8 mouse cellular contexts compared by ENCODE assay signal in the genomic region with DNA sequence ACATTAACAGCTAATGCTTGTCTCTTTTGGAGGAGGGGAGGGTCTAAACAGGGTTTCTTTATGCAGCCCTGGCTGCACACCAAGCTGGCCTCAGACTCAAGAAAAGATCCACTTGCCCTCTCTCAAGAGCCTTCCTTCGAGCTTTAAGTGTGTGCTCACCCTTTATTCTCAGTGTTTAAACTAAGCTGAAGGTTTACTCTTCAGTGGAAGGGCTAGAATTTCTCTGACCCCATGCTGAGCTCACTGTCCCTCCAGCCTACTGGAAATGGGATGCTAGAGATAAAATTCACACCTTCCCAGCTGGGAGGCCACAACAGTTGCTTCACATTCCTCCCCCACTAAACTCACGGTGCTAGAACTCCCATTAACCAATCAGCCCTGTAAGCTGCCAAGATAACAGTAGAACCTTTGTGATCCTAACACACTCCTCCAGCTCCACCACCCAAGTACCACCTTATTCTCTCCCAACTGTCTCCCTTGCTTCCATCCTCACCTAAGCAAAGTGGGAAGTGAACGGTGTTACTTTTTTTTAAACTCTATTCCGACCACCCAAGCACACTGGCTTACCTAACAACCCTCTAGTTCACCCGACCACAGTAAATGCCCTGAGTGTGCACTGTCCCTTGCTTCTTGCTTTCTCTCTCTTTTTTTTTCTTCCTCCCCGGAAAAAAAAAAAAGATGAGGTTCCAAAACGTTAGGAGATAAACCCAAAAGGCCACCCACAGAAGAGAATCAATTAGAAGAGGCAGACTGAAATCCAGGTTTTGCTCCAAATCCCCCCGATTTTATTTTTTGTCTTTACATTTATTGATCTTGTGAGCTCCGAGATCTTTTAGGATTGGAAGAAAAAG. TPM values are rescaled to one million over a fixed set of nuclear protein-coding genes. Genes with fewer than 3 reads are reported as not detected.
DNase-seq lines count a peak whose midpoint lies in the region; ATAC-seq and TF ChIP-seq lines count a peak whose summit lies in the region.

No protein-coding gene starts in this region.

- TF ChIP-seq EP300 in CH12.LX (IDR thresholded peaks at IDR 0.05; ENCODE audit: low read length): no peak

- ATAC-seq in forebrain, embryonic 12.5 days (ENCODE audit: low FRiP score): no peak
- ATAC-seq in liver, embryonic 16.5 days (ENCODE audit: low read depth): no peak

- no peak for TF ChIP-seq POLR2A in CH12.LX (IDR thresholded peaks at IDR 0.05; ENCODE audit: low read depth, low read length)

- H3K4me3 ChIP-seq in CH12.LX (replicated peaks in 1 of 3; ENCODE audit: low read depth in 2 of 3, low read length in 2 of 3, poor library complexity in 1 of 3): peak overlapping the region; percentile 61 to 100 (median 65)
- peak overlapping the region; percentile 71 for H3K4me3 ChIP-seq in forebrain, embryonic 12.5 days (replicated peaks)
- peak overlapping the region; percentile 67 for H3K4me3 ChIP-seq in liver, embryonic 16.5 days (ENCODE audit: low read depth, low read length)

- dilution Hi-C loops in CH12.LX (cut with MboI; ENCODE audit: extremely low pct_ligation_motif_present, extremely low pct_unique_long_range_greater_than_20kb, low sequenced_read_pairs): no loop called here

- peaks cover 0 to 13% of the 10 kb centered on the region in 2 experiments for H3K36me3 ChIP-seq in CH12.LX (replicated peaks in 1 of 2; ENCODE audit: control insufficient read depth in 1 of 2, insufficient read depth in 1 of 2, low read length in 1 of 2)
- no peaks in the 10 kb centered on the region for H3K36me3 ChIP-seq in forebrain, embryonic 12.5 days (replicated peaks)
- H3K36me3 ChIP-seq in liver, embryonic 16.5 days (ENCODE audit: control insufficient read depth, insufficient read depth): no peaks in the 10 kb centered on the region

- H3K9ac ChIP-seq in CH12.LX (ENCODE audit: insufficient read depth, low read depth): peak overlapping the region; percentile 91
- H3K9ac ChIP-seq in forebrain, embryonic 12.5 days: peak overlapping the region; percentile 21; the same call in 1 of the 2 replicates
- no peak overlapping the region for H3K9ac ChIP-seq in liver, embryonic 16.5 days (ENCODE audit: low read depth, low read length)

- H3K27me3 ChIP-seq in CH12.LX (replicated peaks): no peaks in the 10 kb centered on the region
- H3K27me3 ChIP-seq in forebrain, embryonic 12.5 days: 0 out of 2 replicates have a peak, but pooled peaks cover 3% of the 10 kb centered on the region
- no peaks in the 10 kb centered on the region for H3K27me3 ChIP-seq in liver, embryonic 16.5 days (ENCODE audit: control insufficient read depth, insufficient read depth, low read depth, low read length)

- in situ Hi-C loops in CH12.LX (cut with MboI; ENCODE audit: low pct_ligation_motif_present, low pct_unique_long_range_greater_than_20kb, low sequenced_read_pairs): no loop called here

- WGBS in forebrain, embryonic 12.5 days: 25% methylated on average over 9 of the region's 9 CpGs
- WGBS in liver, embryonic 16.5 days (ENCODE audit: insufficient replicate concordance): 19% methylated on average over 9 of the region's 9 CpGs

- H3K4me2 ChIP-seq in CH12.LX (ENCODE audit: insufficient read depth, low read depth, poor library complexity, severe bottlenecking): peak overlapping the region; percentile 64
- H3K4me2 ChIP-seq in forebrain, embryonic 12.5 days: peak overlapping the region; percentile 51
- peak overlapping the region; percentile 74 for H3K4me2 ChIP-seq in liver, embryonic 16.5 days (ENCODE audit: low read depth, low read length)

- TF ChIP-seq CTCF in CH12.LX (conservative IDR thresholded peaks at IDR 0.05 in 1 of 2, IDR thresholded peaks at IDR 0.05 in 1 of 2; ENCODE audit: low read depth in 2 of 2, low read length in 2 of 2): no peak

- peaks cover 3% of the 10 kb centered on the region for H3K9me3 ChIP-seq in CH12.LX (replicated peaks; ENCODE audit: low read length)
- no peaks in the 10 kb centered on the region for H3K9me3 ChIP-seq in forebrain, embryonic 12.5 days
- no peaks in the 10 kb centered on the region for H3K9me3 ChIP-seq in liver, embryonic 16.5 days (replicated peaks; ENCODE audit: control insufficient read depth, low read length)

- TF ChIP-seq RAD21 in CH12.LX (IDR thresholded peaks at IDR 0.05; ENCODE audit: low read depth, low read length): no peak

- H3K79me2 ChIP-seq in CH12.LX (replicated peaks; ENCODE audit: control insufficient read depth, extremely low read depth, insufficient read depth, poor library complexity, severe bottlenecking): peaks cover 57% of the 10 kb centered on the region

- H3K27ac ChIP-seq in CH12.LX (ENCODE audit: insufficient read depth, low read depth): peak overlapping the region; percentile 45
- H3K27ac ChIP-seq in forebrain, embryonic 12.5 days: 0 out of 2 replicates have a peak overlapping the region, but pooled peaks have one; percentile 31
- H3K27ac ChIP-seq in liver, embryonic 16.5 days (ENCODE audit: low read length): no peak overlapping the region

- DNase-seq in 416B (ENCODE audit: low read depth) (peak; percentile 26), CH12.LX (ENCODE audit: extremely low read depth) (no peak), MN1 (ENCODE audit: low spot score) (no peak)
- no peak for DNase-seq in thymus, adult 18-20 months
- no peak for DNase-seq in urinary bladder, adult 18-20 months (ENCODE audit: low spot score in 2 of 2)
- no peak for DNase-seq in right cerebral cortex, adult 2 months (ENCODE audit: low spot score in 2 of 2)

- H3K4me1 ChIP-seq in CH12.LX (ENCODE audit: control insufficient read depth in 1 of 2, insufficient read depth in 2 of 2): peaks cover 0 to 15% of the 10 kb centered on the region in 2 experiments; a peak in 2 of 4 replicates
- peaks cover 5% of the 10 kb centered on the region; the same call in 1 of the 2 replicates for H3K4me1 ChIP-seq in forebrain, embryonic 12.5 days
- H3K4me1 ChIP-seq in liver, embryonic 16.5 days (ENCODE audit: control insufficient read depth, low read depth, low read length): peaks cover 4% of the 10 kb centered on the region

TF ChIP-seq in CH12.LX, 34 proteins besides CTCF, POLR2A, EP300 and RAD21:
- peak; percentile 66 for TF ChIP-seq ZNF384 (IDR thresholded peaks at IDR 0.05; ENCODE audit: low read depth, low read length)
- no peak for TF ChIP-seq MEF2A (IDR thresholded peaks at IDR 0.05; ENCODE audit: borderline replicate concordance, low read depth, low read length)
- TF ChIP-seq SIN3A (IDR thresholded peaks at IDR 0.05; ENCODE audit: low read length): peak; percentile 11

RNA-seq across cellular contexts. Expression of a gene that starts 2.0 kb away (rescaled TPM):
- total RNA-seq in CH12.LX (2012; rRNA removed) (90.4 and 102 TPM in 2 replicates), CH12.LX (2014; rRNA removed) (258 and 279 TPM in 2 replicates)
- polyA plus RNA-seq in CH12.LX (2012; ENCODE audit: insufficient read length, low read depth): 180 and 187 TPM in 2 replicates
- polyA plus RNA-seq in forebrain, embryonic 12.5 days (2016; fragmentation: Nextera tagmentation; extraction: Ambion mirVana): 108 and 122 TPM in 2 replicates
- polyA plus RNA-seq in liver, embryonic 16.5 days (2015; fragmentation: Nextera tagmentation; extraction: Ambion mirVana): 12.5 and 12.9 TPM in 2 replicates
